Mouse (Mus musculus): ENCODE data around the gene Hsph1. TPM values are rescaled to one million over a fixed set of nuclear protein-coding genes. Genes with fewer than 3 reads are reported as not detected.

Hsph1 gene
- total and polyA plus RNA-seq, 3 experiments, result 57.5 to 156 (median 80.9) TPM

GRCm38 (mm10) chr5:149612165-149612518, 24.0 kb downstream of the Hsph1 start:
- no peak for DNase-seq (ENCODE audit: extremely low read depth)
- H3K4me3 ChIP-seq (replicated peaks in 1 of 3; ENCODE audit: low read depth in 2 of 3, low read length in 2 of 3, poor library complexity in 1 of 3), result no peak overlapping the region
- dilution Hi-C loops (cut with MboI; ENCODE audit: extremely low pct_ligation_motif_present, extremely low pct_unique_long_range_greater_than_20kb, low sequenced_read_pairs) (no loop called here), in situ Hi-C loops (cut with MboI; ENCODE audit: low pct_ligation_motif_present, low pct_unique_long_range_greater_than_20kb, low sequenced_read_pairs) (no loop called here)
- TF ChIP-seq MXI1 (IDR thresholded peaks at IDR 0.05; ENCODE audit: low read depth, low read length) (no peak), BHLHE40 (IDR thresholded peaks at IDR 0.05; ENCODE audit: low read depth, low read length) (no peak), GABPA (IDR thresholded peaks at IDR 0.05; ENCODE audit: insufficient replicate concordance, low read depth, low read length) (no peak), NRF1 (IDR thresholded peaks at IDR 0.05; ENCODE audit: low read depth, low read length) (no peak), KAT2A (IDR thresholded peaks at IDR 0.05; ENCODE audit: insufficient replicate concordance, low read length) (no peak), MEF2A (IDR thresholded peaks at IDR 0.05; ENCODE audit: borderline replicate concordance, low read depth, low read length) (no peak)
- peaks cover 9 to 18% of the 10 kb centered on the region in 2 experiments for H3K4me1 ChIP-seq (ENCODE audit: control insufficient read depth in 1 of 2, insufficient read depth in 2 of 2)
- no peak overlapping the region for H3K9ac ChIP-seq (ENCODE audit: insufficient read depth, low read depth)
- H3K79me2 ChIP-seq (replicated peaks; ENCODE audit: control insufficient read depth, extremely low read depth, insufficient read depth, poor library complexity, severe bottlenecking), result no peaks in the 10 kb centered on the region
- H3K36me3 ChIP-seq (replicated peaks in 1 of 2; ENCODE audit: control insufficient read depth in 1 of 2, insufficient read depth in 1 of 2, low read length in 1 of 2), result peaks cover 4 to 39% of the 10 kb centered on the region in 2 experiments
- H3K4me2 ChIP-seq (ENCODE audit: insufficient read depth, low read depth, poor library complexity, severe bottlenecking), result no peak overlapping the region
- no peaks in the 10 kb centered on the region for H3K27me3 ChIP-seq (replicated peaks)
- H3K27ac ChIP-seq (ENCODE audit: insufficient read depth, low read depth), result no peak overlapping the region
- H3K9me3 ChIP-seq (replicated peaks; ENCODE audit: low read length), result no peaks in the 10 kb centered on the region

DNA sequence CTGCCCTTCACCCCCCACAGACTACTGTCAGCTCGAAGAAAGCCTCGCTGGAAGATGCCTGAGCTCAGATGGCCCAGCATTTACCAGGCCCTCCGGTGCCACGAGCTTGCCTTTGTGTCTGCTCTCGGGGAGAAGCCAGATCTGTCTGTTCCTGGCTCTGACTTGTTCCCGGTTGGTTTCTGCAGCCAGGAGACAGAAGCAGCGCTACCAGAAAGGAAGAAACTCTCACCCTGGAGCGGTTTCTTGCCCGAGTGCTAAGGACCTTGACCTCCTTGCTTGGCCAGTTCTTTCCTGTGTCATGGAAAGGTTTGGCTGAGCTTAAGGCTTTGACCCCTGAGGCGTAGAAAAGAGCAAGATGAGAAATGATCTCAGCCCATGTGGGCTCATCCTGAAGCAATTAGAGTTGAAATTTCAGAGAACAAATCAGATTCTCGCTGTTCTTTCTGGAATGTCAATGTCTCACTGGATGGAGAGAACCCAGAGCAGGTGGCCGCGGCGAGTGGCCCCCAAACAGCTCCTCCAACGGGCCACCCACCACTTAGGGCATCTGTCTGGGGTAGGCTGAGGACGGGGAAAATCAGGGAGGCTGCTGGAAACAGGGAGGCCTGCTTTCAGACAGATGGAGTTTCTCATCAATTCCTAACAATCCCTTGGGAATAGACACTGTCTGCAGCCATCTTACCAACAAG, 24.6 kb downstream of the Hsph1 start:
- H3K4me1 ChIP-seq (ENCODE audit: control insufficient read depth in 1 of 2, insufficient read depth in 2 of 2), result peaks cover 5 to 13% of the 10 kb centered on the region in 2 experiments
- no peaks in the 10 kb centered on the region for H3K27me3 ChIP-seq (replicated peaks)
- H3K4me2 ChIP-seq (ENCODE audit: insufficient read depth, low read depth, poor library complexity, severe bottlenecking), result no peak overlapping the region
- no peaks in the 10 kb centered on the region for H3K79me2 ChIP-seq (replicated peaks; ENCODE audit: control insufficient read depth, extremely low read depth, insufficient read depth, poor library complexity, severe bottlenecking)
- in situ Hi-C loops (cut with MboI; ENCODE audit: low pct_ligation_motif_present, low pct_unique_long_range_greater_than_20kb, low sequenced_read_pairs) (no loop called here), dilution Hi-C loops (cut with MboI; ENCODE audit: extremely low pct_ligation_motif_present, extremely low pct_unique_long_range_greater_than_20kb, low sequenced_read_pairs) (no loop called here)
- no peak overlapping the region for H3K4me3 ChIP-seq (replicated peaks in 1 of 3; ENCODE audit: low read depth in 2 of 3, low read length in 2 of 3, poor library complexity in 1 of 3)
- no peak overlapping the region for H3K9ac ChIP-seq (ENCODE audit: insufficient read depth, low read depth)
- DNase-seq (ENCODE audit: extremely low read depth), result no peak
- no peaks in the 10 kb centered on the region for H3K9me3 ChIP-seq (replicated peaks; ENCODE audit: low read length)
- TF ChIP-seq JUND (conservative IDR thresholded peaks at IDR 0.05; ENCODE audit: low read depth, low read length) (no peak), ZKSCAN1 (IDR thresholded peaks at IDR 0.05; ENCODE audit: borderline replicate concordance, low read depth, low read length) (no peak)
- H3K36me3 ChIP-seq (replicated peaks in 1 of 2; ENCODE audit: control insufficient read depth in 1 of 2, insufficient read depth in 1 of 2, low read length in 1 of 2), result peaks cover 4 to 33% of the 10 kb centered on the region in 2 experiments
- no peak overlapping the region for H3K27ac ChIP-seq (ENCODE audit: insufficient read depth, low read depth)

- in situ Hi-C loops (cut with MboI; ENCODE audit: low pct_ligation_motif_present, low pct_unique_long_range_greater_than_20kb, low sequenced_read_pairs), result no loop called here
- Histone ChIP-seq H3K36me3 (replicated peaks in 1 of 2; ENCODE audit: control insufficient read depth in 1 of 2, insufficient read depth in 1 of 2, low read length in 1 of 2) (no peaks in the 10 kb centered on the region), H3K27me3 (replicated peaks) (no peaks in the 10 kb centered on the region), H3K4me2 (ENCODE audit: insufficient read depth, low read depth, poor library complexity, severe bottlenecking) (no peak overlapping the region), H3K9me3 (replicated peaks; ENCODE audit: low read length) (no peaks in the 10 kb centered on the region), H3K4me1 (ENCODE audit: control insufficient read depth in 1 of 2, insufficient read depth in 2 of 2) (no peaks in the 10 kb centered on the region), H3K9ac (ENCODE audit: insufficient read depth, low read depth) (no peak overlapping the region), H3K79me2 (replicated peaks; ENCODE audit: control insufficient read depth, extremely low read depth, insufficient read depth, poor library complexity, severe bottlenecking) (no peaks in the 10 kb centered on the region), H3K4me3 (replicated peaks in 1 of 3; ENCODE audit: low read depth in 2 of 3, low read length in 2 of 3, poor library complexity in 1 of 3) (no peak overlapping the region), H3K27ac (ENCODE audit: insufficient read depth, low read depth) (no peak overlapping the region)
- TF ChIP-seq ZKSCAN1 (IDR thresholded peaks at IDR 0.05; ENCODE audit: borderline replicate concordance, low read depth, low read length), result no peak
- TF ChIP-seq JUND (conservative IDR thresholded peaks at IDR 0.05; ENCODE audit: low read depth, low read length), result no peak
- TF ChIP-seq KAT2A (IDR thresholded peaks at IDR 0.05; ENCODE audit: insufficient replicate concordance, low read length), result no peak
- TF ChIP-seq GABPA (IDR thresholded peaks at IDR 0.05; ENCODE audit: insufficient replicate concordance, low read depth, low read length), result no peak
- no peak for TF ChIP-seq MAFK (IDR thresholded peaks at IDR 0.05; ENCODE audit: insufficient replicate concordance, low read length)
- TF ChIP-seq MAX (IDR thresholded peaks at IDR 0.05; ENCODE audit: low read length), result no peak
- TF ChIP-seq TCF12 (IDR thresholded peaks at IDR 0.05; ENCODE audit: low read depth, low read length), result no peak
- TF ChIP-seq ZMIZ1 (IDR thresholded peaks at IDR 0.05; ENCODE audit: low read depth, low read length), result no peak
- TF ChIP-seq MAZ (IDR thresholded peaks at IDR 0.05; ENCODE audit: low read depth, low read length), result no peak
- TF ChIP-seq NRF1 (IDR thresholded peaks at IDR 0.05; ENCODE audit: low read depth, low read length), result no peak
- TF ChIP-seq IRF4 (IDR thresholded peaks at IDR 0.05; ENCODE audit: low read depth, low read length), result no peak
- no peak for TF ChIP-seq RAD21 (IDR thresholded peaks at IDR 0.05; ENCODE audit: low read depth, low read length)
- no peak for TF ChIP-seq ELF1 (IDR thresholded peaks at IDR 0.05; ENCODE audit: low read depth, low read length)
- TF ChIP-seq CHD2 (IDR thresholded peaks at IDR 0.05; ENCODE audit: low read length), result no peak
- dilution Hi-C loops (cut with MboI; ENCODE audit: extremely low pct_ligation_motif_present, extremely low pct_unique_long_range_greater_than_20kb, low sequenced_read_pairs), result no loop called here
- no peak for DNase-seq (ENCODE audit: extremely low read depth)
Observed at GRCm38 (mm10) chr5:149607083-149607720, 29.0 kb downstream of the Hsph1 start.

All from CH12.LX (cell line).